Mouse (Mus musculus) stomach, embryonic 16.5 days (tissue): ENCODE measurements around the gene Ugt1a9. TPM values are rescaled to one million over a fixed set of nuclear protein-coding genes. Genes with fewer than 3 reads are reported as not detected.

ENCODE experiments used
- ATAC-seq: fragments of 200-750 bp; cut with Nextera tagmentation; 2 replicates; pipeline ENCODE4 v1.8.0; 2017; ENCODE audit warnings: moderate number of reproducible peaks, moderate TSS enrichment; ENCODE audit not compliant: insufficient read depth, low FRiP score
- H3K27ac ChIP-seq: fragments of 300-500 bp; sonication (generic); 2 replicates; pipeline ENCODE4 v1.5.1; 2014; ENCODE audit warnings: low read length
- H3K27me3 ChIP-seq: fragments of 300-500 bp; sonication (generic); 2 replicates; pipeline ENCODE4 v1.6.1; 2014; ENCODE audit warnings: low read length, control low read depth, mixed read lengths; ENCODE audit not compliant: control insufficient read depth, insufficient read depth
- H3K36me3 ChIP-seq: fragments of 300-500 bp; sonication (generic); 2 replicates; pipeline ENCODE4 v1.6.1; 2014; ENCODE audit warnings: low read length; ENCODE audit not compliant: control insufficient read depth, insufficient read depth
- H3K4me1 ChIP-seq: fragments of 300-500 bp; sonication (generic); 2 replicates; pipeline ENCODE4 v1.6.1; 2014; ENCODE audit warnings: low read length, control low read depth, mixed read lengths; ENCODE audit not compliant: control insufficient read depth, insufficient read depth
- H3K4me2 ChIP-seq: fragments of 300-500 bp; sonication (generic); 2 replicates; pipeline ENCODE4 v1.6.1; 2014; ENCODE audit warnings: low read depth, low read length, mixed read lengths
- H3K4me3 ChIP-seq: fragments of 300-500 bp; sonication (generic); replicated peaks from 2 replicates; pipeline ENCODE4 v1.5.1; 2014; ENCODE audit warnings: mild to moderate bottlenecking, low read length
- H3K9ac ChIP-seq: fragments of 300-500 bp; sonication (generic); 2 replicates; pipeline ENCODE4 v1.6.1; 2014; ENCODE audit warnings: low read length
- H3K9me3 ChIP-seq: fragments of 300-500 bp; sonication (generic); replicated peaks from 2 replicates; pipeline ENCODE4 v1.6.1; 2016; ENCODE audit warnings: low read length, control low read depth; ENCODE audit not compliant: control insufficient read depth
- WGBS: fragments of 180-500 bp; shearing (Covaris S2); extraction: QIAGEN DNeasy Blood & Tissue Kit; methylation state at CpG from one replicate; pipeline ENCODE4 v1.1.7; 2014; 5-methylcytosine and 5-hydroxymethylcytosine counted together
- polyA plus RNA-seq: library from polyadenylated mRNA; unstranded; fragments of >200 nt; fragmentation: Nextera tagmentation; extraction: Ambion mirVana; gene quantifications from 2 replicates; pipeline ENCODE4 v1.2.1, GENCODE M21; 2015

The Ugt1a9 gene
- polyA plus RNA-seq, 1 experiment from 2014 or later: 2.9 TPM

- H3K9me3 ChIP-seq: no peaks in the 10 kb centered on the region
- H3K4me3 ChIP-seq: no peak overlapping the region
- 91% methylated on average over 6 of the region's 6 CpGs for WGBS
Measured at GRCm38 (mm10) chr1:88267489-88267888, 196.9 kb downstream of the Ugt1a9 start.

GRCm38 (mm10) chr1:88268070-88268469 lies 197.5 kb downstream of the Ugt1a9 start:
- Histone ChIP-seq H3K9me3 (no peaks in the 10 kb centered on the region), H3K27me3 (no peaks in the 10 kb centered on the region), H3K4me2 (no peak overlapping the region), H3K4me1 (no peaks in the 10 kb centered on the region), H3K9ac (no peak overlapping the region), H3K36me3 (peaks cover 79% of the 10 kb centered on the region), H3K4me3 (no peak overlapping the region), H3K27ac (no peak overlapping the region)
- no peak for ATAC-seq
- 86% methylated on average over 6 of the region's 6 CpGs for WGBS

More at GRCm38 (mm10) chr1:88267489-88267888, 196.9 kb downstream of the Ugt1a9 start:
- no peak overlapping the region for H3K27ac ChIP-seq
- H3K9ac ChIP-seq: no peak overlapping the region
- no peak overlapping the region for H3K4me2 ChIP-seq
- H3K4me1 ChIP-seq: peaks cover 2% of the 10 kb centered on the region; the same call in 1 of the 2 replicates
- H3K27me3 ChIP-seq: no peaks in the 10 kb centered on the region
- no peak for ATAC-seq
- H3K36me3 ChIP-seq: peaks cover 84% of the 10 kb centered on the region

Other genes starting within 250 kb of the Ugt1a9 start
- 30.0 and 30.7 TPM in 2 replicates for gene Dgkd, start 217.5 kb upstream of the Ugt1a9 start, polyA plus RNA-seq
- gene Usp40, start 62.2 kb upstream of the Ugt1a9 start, polyA plus RNA-seq: 31.8 and 31.9 TPM in 2 replicates
- not detected in 2 replicates for gene Ugt1a10, start 15.4 kb upstream of the Ugt1a9 start, polyA plus RNA-seq
- gene Ugt1a8, start 17.0 kb downstream of the Ugt1a9 start, polyA plus RNA-seq: not detected in 2 replicates
- 13.4 and 15.8 TPM in 2 replicates for gene Ugt1a7c, start 24.3 kb downstream of the Ugt1a9 start, polyA plus RNA-seq
- gene Ugt1a6b, start 32.5 kb downstream of the Ugt1a9 start, polyA plus RNA-seq: 4.2 and 5.7 TPM in 2 replicates
- 35.4 and 45.7 TPM in 2 replicates for gene Ugt1a6a, start 64.0 kb downstream of the Ugt1a9 start, polyA plus RNA-seq
- gene Ugt1a5, start 95.2 kb downstream of the Ugt1a9 start, polyA plus RNA-seq: 0.10 TPM in 1 of 2 replicates, not detected in the other
- gene Ugt1a2, start 129.8 kb downstream of the Ugt1a9 start, polyA plus RNA-seq: 0.25 and 0.43 TPM in 2 replicates
- gene Dnajb3, start 135.0 kb downstream of the Ugt1a9 start, polyA plus RNA-seq: 6.6 and 7.6 TPM in 2 replicates
- gene Ugt1a1, start 141.2 kb downstream of the Ugt1a9 start, polyA plus RNA-seq: 13.6 and 14.1 TPM in 2 replicates
- gene Mroh2a, start 156.2 kb downstream of the Ugt1a9 start, polyA plus RNA-seq: 1.6 and 1.7 TPM in 2 replicates
- gene Hjurp, start 206.8 kb downstream of the Ugt1a9 start, polyA plus RNA-seq: 169 and 173 TPM in 2 replicates
- gene Trpm8, start 206.9 kb downstream of the Ugt1a9 start, polyA plus RNA-seq: not detected in 2 replicates